Mouse (Mus musculus): ENCODE measurements around the gene Synpo2. TPM values are rescaled to one million over a fixed set of nuclear protein-coding genes. Genes with fewer than 3 reads are reported as not detected.

Synpo2 gene
- total RNA-seq, 2 experiments from 2014 or later = 2.8 to 4.2 TPM

- DNase-seq (ENCODE audit: low spot score in 2 of 2) = no peak
These were observed 30.5 kb downstream of the Synpo2 start for GRCm38 (mm10) chr3:123205485-123205884.

- DNase-seq (ENCODE audit: low spot score in 2 of 2) = no peak
These were observed 30.9 kb downstream of the Synpo2 start for GRCm38 (mm10) chr3:123205065-123205464.

GRCm38 (mm10) chr3:123204658-123205057 is 31.3 kb downstream of the Synpo2 start:
- DNase-seq (ENCODE audit: low spot score in 2 of 2) = no peak

GRCm38 (mm10) chr3:123201798-123202197 is 34.2 kb downstream of the Synpo2 start:
- DNase-seq (ENCODE audit: low spot score in 2 of 2) = no peak

GRCm38 (mm10) chr3:123193740-123194139 is 42.2 kb downstream of the Synpo2 start:
- no peak for DNase-seq (ENCODE audit: low spot score in 2 of 2)

GRCm38 (mm10) chr3:123191602-123192001 is 44.3 kb downstream of the Synpo2 start:
- no peak for DNase-seq (ENCODE audit: low spot score in 2 of 2)

GRCm38 (mm10) chr3:123190329-123190728 is 45.6 kb downstream of the Synpo2 start:
- no peak for DNase-seq (ENCODE audit: low spot score in 2 of 2)

- DNase-seq (ENCODE audit: low spot score in 2 of 2) = no peak
These were observed 46.1 kb downstream of the Synpo2 start for GRCm38 (mm10) chr3:123189826-123190225.

- DNase-seq (ENCODE audit: low spot score in 2 of 2) = no peak
These were observed 47.2 kb downstream of the Synpo2 start for GRCm38 (mm10) chr3:123188616-123189230.

- DNase-seq (ENCODE audit: low spot score in 2 of 2) = no peak
These were observed 48.4 kb downstream of the Synpo2 start for GRCm38 (mm10) chr3:123187370-123188124.

- no peak for DNase-seq (ENCODE audit: low spot score in 2 of 2)
These were observed 50.6 kb downstream of the Synpo2 start for GRCm38 (mm10) chr3:123185238-123185925.

- no peak for DNase-seq (ENCODE audit: low spot score in 2 of 2)
These were observed 51.7 kb downstream of the Synpo2 start for GRCm38 (mm10) chr3:123184281-123184680.

- DNase-seq (ENCODE audit: low spot score in 2 of 2) = no peak
These were observed 56.4 kb downstream of the Synpo2 start for GRCm38 (mm10) chr3:123179508-123179907.

- DNase-seq (ENCODE audit: low spot score in 2 of 2) = no peak
These were observed 56.9 kb downstream of the Synpo2 start for GRCm38 (mm10) chr3:123179041-123179440.

- no peak for DNase-seq (ENCODE audit: low spot score in 2 of 2)
These were observed 57.5 kb downstream of the Synpo2 start for GRCm38 (mm10) chr3:123178420-123178819.

GRCm38 (mm10) chr3:123176366-123177334 is 59.3 kb downstream of the Synpo2 start:
- DNase-seq (ENCODE audit: low spot score in 2 of 2) = no peak

- DNase-seq (ENCODE audit: low spot score in 2 of 2) = no peak
These were observed 60.8 kb downstream of the Synpo2 start for GRCm38 (mm10) chr3:123175142-123175541.

GRCm38 (mm10) chr3:123174379-123174697 is 61.6 kb downstream of the Synpo2 start:
- no peak for DNase-seq (ENCODE audit: low spot score in 2 of 2)

GRCm38 (mm10) chr3:123173553-123174378 is 62.2 kb downstream of the Synpo2 start:
- DNase-seq (ENCODE audit: low spot score in 2 of 2) = no peak

- no peak for DNase-seq (ENCODE audit: low spot score in 2 of 2)
These were observed 63.8 kb downstream of the Synpo2 start for GRCm38 (mm10) chr3:123172151-123172550.
